Mouse (Mus musculus) brain, embryonic 14.5 days (tissue): ENCODE results near the gene Apex1. TPM values are rescaled to one million over a fixed set of nuclear protein-coding genes. Genes with fewer than 3 reads are reported as not detected.
"Not testable (repeated sequence)": the region's sequence is repeated elsewhere in the genome, so short reads cannot be mapped to it uniquely, and the experiment has no call there.

Experiments
- DNase-seq: peaks from one replicate; pipeline ENCODE4 v3.0.0-alpha.2; 2011; ENCODE audit warnings: low read depth
- CTCF ChIP-seq: fragments of 200-500 bp; IDR thresholded peaks from 2 replicates; pipeline ENCODE4 v1.5.1; 2012; ENCODE audit warnings: inconsistent platforms, mild to moderate bottlenecking, moderate library complexity, borderline replicate concordance; ENCODE audit not compliant: insufficient read depth, insufficient read length; ENCODE audit errors: extremely low read depth
- POLR2A ChIP-seq: fragments of 200-500 bp; IDR thresholded peaks from 2 replicates; pipeline ENCODE4 v1.6.1; 2012; ENCODE audit warnings: mild to moderate bottlenecking, inconsistent platforms, borderline replicate concordance; ENCODE audit not compliant: poor library complexity, insufficient read depth, insufficient read length, severe bottlenecking; ENCODE audit errors: extremely low read depth
- polyA plus RNA-seq: library from polyadenylated mRNA; depleted of rRNA; stranded (reverse); fragments of >200 nt; gene quantifications from 2 replicates; pipeline ENCODE4 v1.2.3, GENCODE M21; 2012

Gene Apex1
- polyA plus RNA-seq, 1 experiment, result 137 TPM

GRCm38 (mm10) chr14:50896747-50897373, 27.9 kb upstream of the Apex1 start:
- TF ChIP-seq POLR2A, result no peak
- no peak for TF ChIP-seq CTCF
- DNase-seq, result peak; percentile 53

- TF ChIP-seq CTCF (no peak), POLR2A (no peak)
- DNase-seq, result peak; percentile 20
Observed at GRCm38 (mm10) chr14:50897374-50897765, 27.4 kb upstream of the Apex1 start, which contains the start of gene Klhl33. Gene Klhl33, minus strand, starts transcription at chr14:50897507.

- DNase-seq, result not testable (repeated sequence)
Observed at GRCm38 (mm10) chr14:50897992-50898391, 26.8 kb upstream of the Apex1 start.

GRCm38 (mm10) chr14:50903973-50904827, 20.6 kb upstream of the Apex1 start:
- peak; percentile 75 for DNase-seq
- TF ChIP-seq CTCF (peak; percentile 46; the same call in 1 of the 2 replicates), POLR2A (no peak)

- DNase-seq, result no peak
- TF ChIP-seq CTCF, result no peak
- no peak for TF ChIP-seq POLR2A
Observed at GRCm38 (mm10) chr14:50904828-50905129, 20.0 kb upstream of the Apex1 start.

GRCm38 (mm10) chr14:50905327-50905726, 19.4 kb upstream of the Apex1 start:
- DNase-seq, result not testable (repeated sequence)

GRCm38 (mm10) chr14:50908126-50908525, 16.6 kb upstream of the Apex1 start:
- DNase-seq, result no peak
- TF ChIP-seq CTCF, result no peak
- TF ChIP-seq POLR2A, result no peak

GRCm38 (mm10) chr14:50911356-50911755, 13.4 kb upstream of the Apex1 start:
- TF ChIP-seq CTCF (no peak), POLR2A (no peak)
- DNase-seq, result no peak

- not testable (repeated sequence) for DNase-seq
Observed at GRCm38 (mm10) chr14:50923437-50923836, 1.3 kb upstream of the Apex1 start.

- TF ChIP-seq CTCF, result no peak
- TF ChIP-seq POLR2A, result no peak
- DNase-seq, result no peak
Observed at GRCm38 (mm10) chr14:50925111-50925920, 548 bp downstream of the Apex1 start.

- no peak for DNase-seq
- TF ChIP-seq CTCF, result no peak
- TF ChIP-seq POLR2A, result no peak
Observed at GRCm38 (mm10) chr14:50927366-50927765, 2.6 kb downstream of the Apex1 start.

GRCm38 (mm10) chr14:50929951-50930350, 5.2 kb downstream of the Apex1 start:
- TF ChIP-seq POLR2A, result no peak
- no peak for TF ChIP-seq CTCF
- DNase-seq, result no peak

- no peak for DNase-seq
- TF ChIP-seq POLR2A (no peak), CTCF (no peak)
Observed at GRCm38 (mm10) chr14:50930377-50930753, 5.6 kb downstream of the Apex1 start.
